Mouse (Mus musculus) ovary, adult 2 months (tissue): ENCODE measurements around the gene Gbp5. TPM values are rescaled to one million over a fixed set of nuclear protein-coding genes. Genes with fewer than 3 reads are reported as not detected.

ENCODE experiments used
- polyA plus RNA-seq: library from polyadenylated mRNA; depleted of rRNA; stranded (reverse); fragments of >200 nt; gene quantifications from 2 replicates; pipeline ENCODE4 v1.2.3, GENCODE M21; 2012; rRNA removed

The Gbp5 gene
- polyA plus RNA-seq, result 0.70 and 0.77 TPM in 2 replicates

GRCm38 (mm10) chr3:142493536-142494061, at the start of gene Gbp5:
Gene Gbp5 (plus strand): TSS chr3:142493978.

GRCm38 (mm10) chr3:142530087-142530953, 36.5 kb downstream of the Gbp5 start, which contains the start of gene Gbp7:
Gene Gbp7 (plus strand): TSS chr3:142530342.

GRCm38 (mm10) chr3:142559632-142560228, 66.0 kb downstream of the Gbp5 start, which contains the start of gene Gbp3:
Gene Gbp3 (plus strand): TSS chr3:142560026.

Other genes with a start within 250 kb of the Gbp5 start
- 40.4 and 54.2 TPM in 2 replicates for gene Pdlim5, start 98.3 kb upstream of the Gbp5 start, polyA plus RNA-seq
- 1.9 and 2.5 TPM in 2 replicates for gene Gbp7, start 36.4 kb downstream of the Gbp5 start, polyA plus RNA-seq
- 21.5 and 27.5 TPM in 2 replicates for gene Gbp3, start 66.0 kb downstream of the Gbp5 start, polyA plus RNA-seq
- 0.08 TPM in 1 of 2 replicates, not detected in the other for gene Gbp2b, start 100.9 kb downstream of the Gbp5 start, polyA plus RNA-seq
- 11.9 and 13.7 TPM in 2 replicates for gene Gbp2, start 126.6 kb downstream of the Gbp5 start, polyA plus RNA-seq
- 2.4 and 3.1 TPM in 2 replicates for gene Kyat3, start 207.1 kb downstream of the Gbp5 start, polyA plus RNA-seq